Mouse (Mus musculus) intestine, embryonic 16.5 days (tissue): ENCODE results near the gene Asah2. TPM values are rescaled to one million over a fixed set of nuclear protein-coding genes. Genes with fewer than 3 reads are reported as not detected.
A peak's percentile ranks its signal among the peaks of the same experiment; 100 is the strongest.
"Not testable (repeated sequence)": the region's sequence is repeated elsewhere in the genome, so short reads cannot be mapped to it uniquely, and the experiment has no call there.

Experiments used
- ATAC-seq: fragments of 200-750 bp; cut with Nextera tagmentation; 2 replicates; pipeline ENCODE4 v1.8.0; 2017; ENCODE audit warnings: moderate TSS enrichment, moderate library complexity
- H3K27ac ChIP-seq: fragments of 300-500 bp; sonication (generic); 2 replicates; pipeline ENCODE4 v1.5.1; 2014; ENCODE audit warnings: mild to moderate bottlenecking, low read length
- H3K27me3 ChIP-seq: fragments of 300-500 bp; sonication (generic); replicated peaks from 2 replicates; pipeline ENCODE4 v1.6.1; 2014; ENCODE audit warnings: low read length, control low read depth, mixed read lengths; ENCODE audit not compliant: control insufficient read depth, insufficient read depth
- H3K36me3 ChIP-seq: fragments of 300-500 bp; sonication (generic); 2 replicates; pipeline ENCODE4 v1.6.1; 2014; ENCODE audit warnings: low read length, control low read depth; ENCODE audit not compliant: control insufficient read depth, insufficient read depth
- H3K4me1 ChIP-seq: fragments of 300-500 bp; sonication (generic); 2 replicates; pipeline ENCODE4 v1.6.1; 2014; ENCODE audit warnings: low read length, control low read depth, mixed read lengths; ENCODE audit not compliant: control insufficient read depth, insufficient read depth
- H3K4me2 ChIP-seq: fragments of 300-500 bp; sonication (generic); 2 replicates; pipeline ENCODE4 v1.6.1; 2014; ENCODE audit warnings: low read depth, low read length, control low read depth
- H3K4me3 ChIP-seq: fragments of 300-500 bp; sonication (generic); 2 replicates; pipeline ENCODE4 v1.5.1; 2014; ENCODE audit warnings: mild to moderate bottlenecking, low read length
- H3K9ac ChIP-seq: fragments of 300-500 bp; sonication (generic); 2 replicates; pipeline ENCODE4 v1.6.1; 2014; ENCODE audit warnings: low read depth, low read length
- H3K9me3 ChIP-seq: fragments of 300-500 bp; sonication (generic); 2 replicates; pipeline ENCODE4 v1.6.1; 2016; ENCODE audit warnings: low read length, control low read depth; ENCODE audit not compliant: control insufficient read depth
- WGBS: fragments of 180-500 bp; shearing (Covaris S2); extraction: QIAGEN DNeasy Blood & Tissue Kit; methylation state at CpG from one replicate; pipeline ENCODE4 v1.1.7; 2014; 5-methylcytosine and 5-hydroxymethylcytosine counted together
- polyA plus RNA-seq: library from polyadenylated mRNA; unstranded; fragments of >200 nt; fragmentation: Nextera tagmentation; extraction: Ambion mirVana; gene quantifications from 2 replicates; pipeline ENCODE4 v1.2.1, GENCODE M21; 2015

Asah2 gene
- polyA plus RNA-seq, 1 experiment from 2014 or later, result 4.4 TPM

DNA sequence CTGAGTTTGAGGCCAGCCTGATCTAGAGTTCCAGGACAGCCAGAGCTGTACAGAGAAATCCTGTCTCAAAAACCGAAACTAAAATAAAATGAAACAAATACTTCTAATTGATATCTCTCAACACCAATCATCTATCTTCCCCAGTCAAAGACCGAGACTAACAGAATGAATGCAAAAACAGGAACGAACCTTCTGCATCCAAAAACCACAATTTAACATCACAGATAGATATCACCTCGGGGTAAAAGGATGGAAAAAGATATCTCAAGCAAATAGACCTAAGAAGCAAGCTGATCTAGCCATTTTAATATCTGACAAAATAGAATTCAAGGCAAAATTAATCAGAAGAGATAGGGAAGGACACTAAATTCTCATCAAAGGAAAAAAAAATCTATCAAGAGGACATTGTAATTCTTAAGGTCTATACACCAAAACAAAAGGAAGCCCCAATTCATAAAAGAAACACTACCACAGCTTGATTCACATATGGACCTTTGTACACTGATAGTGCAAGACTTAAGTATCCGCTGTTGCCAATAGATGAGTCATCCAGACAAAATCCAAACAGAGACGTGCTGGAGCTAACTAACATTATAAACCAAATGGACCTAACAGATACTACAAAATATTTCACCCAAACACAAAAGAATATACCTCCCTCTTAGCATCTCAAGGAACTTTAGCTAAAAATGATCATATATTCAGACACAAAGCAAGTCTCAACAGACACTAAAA is 20.1 kb downstream of the Asah2 start:
- Histone ChIP-seq H3K4me3 (no peak overlapping the region), H3K27ac (no peak overlapping the region), H3K9me3 (no peaks in the 10 kb centered on the region), H3K9ac (no peak overlapping the region), H3K4me2 (no peak overlapping the region), H3K27me3 (no peaks in the 10 kb centered on the region), H3K4me1 (no peaks in the 10 kb centered on the region), H3K36me3 (no peaks in the 10 kb centered on the region)
- ATAC-seq, result 0 out of 2 replicates have a peak, but pooled peaks have one; percentile 44
- 65% methylated on average over 6 of the region's 6 CpGs for WGBS

DNA sequence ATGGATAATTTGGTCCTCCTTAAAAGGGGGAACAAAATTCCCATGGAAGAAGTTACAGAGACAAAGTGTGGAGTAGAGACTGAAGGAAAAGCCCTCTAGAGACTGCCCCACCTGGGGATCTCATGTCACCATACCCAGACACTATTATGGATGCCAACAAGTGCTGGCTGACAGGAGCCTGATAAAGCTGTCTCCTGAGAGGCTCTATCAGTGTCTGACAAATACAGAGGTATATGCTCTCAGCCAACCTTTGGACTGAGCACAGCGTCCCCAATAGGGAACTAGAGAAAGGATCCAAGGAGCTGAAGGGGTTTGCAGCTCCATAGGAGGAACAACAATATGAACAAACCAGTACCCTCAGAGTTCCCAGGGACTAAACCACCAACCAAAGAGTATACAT is 23.2 kb downstream of the Asah2 start:
- not testable (repeated sequence) for H3K36me3 ChIP-seq, H3K9ac ChIP-seq, H3K4me2 ChIP-seq, H3K4me1 ChIP-seq, H3K4me3 ChIP-seq, H3K27me3 ChIP-seq, ATAC-seq, H3K27ac ChIP-seq, H3K9me3 ChIP-seq
- 89% methylated on average over 1 of the region's 1 CpGs for WGBS

DNA sequence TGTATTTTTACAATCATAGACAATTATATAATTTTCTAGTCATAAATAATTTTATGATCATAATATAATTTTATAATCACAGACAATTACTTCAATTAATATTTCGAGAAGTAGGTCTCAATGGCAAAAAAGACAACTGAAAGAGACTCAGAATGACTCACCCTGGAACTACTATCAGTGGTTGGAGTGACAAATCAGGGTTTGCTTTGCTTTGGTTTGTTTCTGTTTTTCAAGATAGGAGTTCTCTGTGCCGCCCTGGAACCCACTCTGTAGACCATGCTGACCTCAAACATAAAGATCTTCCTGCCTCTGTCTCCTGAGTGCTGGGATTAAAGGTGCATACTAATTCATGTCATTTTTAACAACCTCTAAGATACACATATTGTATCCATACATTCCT is 37.7 kb downstream of the Asah2 start:
- Histone ChIP-seq H3K9me3 (no peaks in the 10 kb centered on the region), H3K9ac (no peak overlapping the region)
- WGBS, result 69% methylated on average over 2 of the region's 2 CpGs

DNA sequence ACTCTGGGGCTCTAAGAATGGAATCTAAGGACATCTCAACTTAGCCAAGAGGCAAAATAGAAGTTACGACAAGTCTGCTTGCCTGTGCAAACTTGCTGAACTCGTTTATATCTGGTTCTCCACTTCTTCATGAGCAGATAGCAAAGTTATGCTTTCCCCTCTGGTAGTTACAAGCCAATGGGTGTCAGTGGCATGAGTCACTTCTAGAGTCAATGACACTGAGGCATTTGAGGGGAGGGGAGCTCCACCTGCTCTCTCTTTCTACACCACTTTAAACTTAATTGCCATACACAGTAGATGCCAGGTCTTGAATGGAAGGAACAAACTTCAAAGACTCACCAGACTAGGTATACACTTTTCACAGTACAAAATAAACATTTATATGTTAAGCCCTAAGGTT is 38.4 kb downstream of the Asah2 start:
- H3K4me2 ChIP-seq, result no peak overlapping the region
- H3K9me3 ChIP-seq, result no peaks in the 10 kb centered on the region
- H3K36me3 ChIP-seq, result no peaks in the 10 kb centered on the region
- H3K27me3 ChIP-seq, result no peaks in the 10 kb centered on the region
- 68% methylated on average over 2 of the region's 2 CpGs for WGBS
- ATAC-seq, result peak; percentile 41; the same call in 1 of the 2 replicates
- H3K27ac ChIP-seq, result no peak overlapping the region
- H3K9ac ChIP-seq, result no peak overlapping the region
- H3K4me3 ChIP-seq, result no peak overlapping the region
- H3K4me1 ChIP-seq, result no peaks in the 10 kb centered on the region

More for the DNA sequence above, 37.7 kb downstream of the Asah2 start:
- Histone ChIP-seq H3K36me3 (no peaks in the 10 kb centered on the region), H3K27ac (no peak overlapping the region), H3K4me2 (no peak overlapping the region), H3K4me1 (no peaks in the 10 kb centered on the region), H3K27me3 (no peaks in the 10 kb centered on the region), H3K4me3 (no peak overlapping the region)
- ATAC-seq, result no peak

DNA sequence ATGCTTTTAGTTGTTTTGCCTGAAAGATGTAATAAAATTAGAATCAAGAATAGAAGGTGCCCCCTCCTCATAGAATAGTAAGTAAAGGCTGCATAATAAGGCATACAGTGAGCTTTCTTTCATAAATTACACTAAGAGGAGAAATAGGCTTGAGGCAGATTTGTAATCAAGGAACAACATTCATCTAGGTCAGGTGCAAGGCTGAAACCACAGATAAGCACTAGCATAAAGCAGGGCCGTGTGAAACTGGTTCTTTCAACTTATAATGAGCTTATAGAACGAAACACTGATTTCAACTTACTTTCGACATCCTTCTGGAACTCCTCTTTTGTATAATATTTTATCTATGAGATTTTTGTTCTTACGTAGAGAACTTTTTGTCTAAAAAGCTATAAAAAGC is 40.3 kb downstream of the Asah2 start:
- WGBS, result 67% methylated on average over 4 of the region's 4 CpGs

DNA sequence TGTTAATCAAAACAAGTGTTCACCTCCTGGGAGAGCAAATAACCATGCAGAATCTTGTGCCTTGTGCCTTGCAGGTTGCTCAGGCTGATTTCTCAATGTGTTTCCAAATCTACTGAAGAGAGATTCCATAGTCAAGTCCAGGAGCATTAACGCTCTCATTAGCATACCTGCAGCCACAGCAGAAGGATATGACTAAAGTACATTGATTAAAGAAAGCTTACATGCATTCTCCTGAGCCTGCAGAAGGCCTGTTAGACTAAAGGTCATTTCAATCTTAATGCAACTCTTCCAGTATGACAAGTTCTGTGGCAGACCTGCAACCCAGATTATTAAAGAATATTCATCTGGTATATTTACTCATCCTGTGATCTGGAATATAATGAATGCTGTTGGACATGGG is 46.7 kb downstream of the Asah2 start:
- H3K4me3 ChIP-seq, result no peak overlapping the region
- no peak overlapping the region; the same call in 1 of the 2 replicates for H3K27ac ChIP-seq
- peak; percentile 62 for ATAC-seq
- H3K27me3 ChIP-seq, result no peaks in the 10 kb centered on the region
- H3K9ac ChIP-seq, result no peak overlapping the region
- no peaks in the 10 kb centered on the region for H3K36me3 ChIP-seq
- H3K4me2 ChIP-seq, result no peak overlapping the region
- H3K9me3 ChIP-seq, result no peaks in the 10 kb centered on the region
- 73% methylated on average over 1 of the region's 1 CpGs for WGBS
- H3K4me1 ChIP-seq, result no peaks in the 10 kb centered on the region

More for the DNA sequence above, 40.3 kb downstream of the Asah2 start:
- ATAC-seq, result peak; percentile 31; the same call in 1 of the 2 replicates
- no peak overlapping the region for H3K4me2 ChIP-seq
- no peak overlapping the region for H3K27ac ChIP-seq
- no peaks in the 10 kb centered on the region for H3K4me1 ChIP-seq
- H3K9ac ChIP-seq, result no peak overlapping the region
- H3K36me3 ChIP-seq, result no peaks in the 10 kb centered on the region
- H3K27me3 ChIP-seq, result no peaks in the 10 kb centered on the region
- H3K9me3 ChIP-seq, result no peaks in the 10 kb centered on the region
- H3K4me3 ChIP-seq, result no peak overlapping the region

DNA sequence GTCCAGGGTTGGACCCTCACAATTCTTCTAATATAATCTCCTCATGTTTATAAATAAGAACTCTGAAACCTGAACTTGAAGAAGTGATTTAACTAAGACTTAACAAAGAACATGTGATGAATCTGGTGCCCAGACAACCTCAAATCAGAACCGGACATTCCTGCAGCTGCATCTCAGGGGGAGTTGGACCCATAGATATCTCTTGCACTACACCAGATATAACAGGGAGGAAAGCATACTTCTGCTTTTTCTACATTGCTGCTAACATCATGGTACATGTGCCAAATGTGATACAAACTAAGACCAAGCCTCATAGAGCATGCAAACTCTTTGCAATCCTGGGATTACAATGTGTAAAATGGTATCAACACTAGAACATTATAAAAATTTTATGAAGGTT is 51.8 kb downstream of the Asah2 start:
- Histone ChIP-seq H3K36me3 (no peaks in the 10 kb centered on the region), H3K27me3 (no peaks in the 10 kb centered on the region), H3K4me1 (no peaks in the 10 kb centered on the region), H3K27ac (no peak overlapping the region), H3K9me3 (no peaks in the 10 kb centered on the region), H3K9ac (no peak overlapping the region), H3K4me3 (no peak overlapping the region), H3K4me2 (no peak overlapping the region)
- 90% methylated on average over 1 of the region's 1 CpGs for WGBS
- ATAC-seq, result no peak

DNA sequence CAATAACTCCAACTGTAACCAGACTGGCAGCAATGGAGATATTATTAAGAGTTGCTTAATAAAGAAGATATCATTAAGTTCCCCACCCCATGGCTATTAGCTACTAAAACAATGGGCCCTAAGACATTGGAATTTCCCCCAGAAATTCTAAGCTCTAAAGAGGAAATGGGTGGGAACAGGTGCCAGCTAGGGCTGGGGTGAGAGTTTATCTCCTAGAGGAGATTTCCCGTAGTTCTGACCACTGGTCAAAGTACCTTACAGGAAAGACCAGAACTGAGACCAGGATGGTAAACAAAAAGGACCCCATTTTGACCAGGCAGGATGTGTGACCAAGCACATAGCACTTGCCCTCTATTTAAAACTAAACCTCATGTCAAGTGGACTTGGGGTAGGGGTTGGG is 52.3 kb downstream of the Asah2 start:
- H3K4me1 ChIP-seq, result no peaks in the 10 kb centered on the region
- no peaks in the 10 kb centered on the region for H3K36me3 ChIP-seq
- no peak overlapping the region for H3K27ac ChIP-seq
- no peak for ATAC-seq
- WGBS, result 58% methylated on average over 1 of the region's 1 CpGs
- H3K9me3 ChIP-seq, result no peaks in the 10 kb centered on the region
- no peak overlapping the region for H3K9ac ChIP-seq
- H3K4me3 ChIP-seq, result no peak overlapping the region
- H3K27me3 ChIP-seq, result no peaks in the 10 kb centered on the region
- no peak overlapping the region for H3K4me2 ChIP-seq

DNA sequence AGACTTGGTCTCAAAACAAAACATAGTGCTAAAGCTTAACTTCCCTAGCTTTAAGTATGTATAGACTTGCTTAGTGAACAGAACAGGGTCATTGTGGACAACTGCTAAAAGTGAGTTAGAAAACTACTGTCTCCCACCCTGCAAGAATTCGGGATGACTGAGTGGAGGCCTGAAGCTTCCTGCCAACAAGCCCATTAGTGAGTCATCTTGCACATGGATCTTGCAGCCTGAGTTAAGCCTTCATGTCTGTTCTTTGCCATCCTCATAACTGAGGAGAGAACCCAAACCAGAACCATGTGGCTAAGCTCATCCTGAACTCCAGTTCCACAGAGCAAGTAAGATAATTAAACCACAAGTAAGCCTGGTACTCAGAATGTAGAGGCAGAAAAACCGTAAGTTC is 56.8 kb downstream of the Asah2 start:
- Histone ChIP-seq H3K27me3 (no peaks in the 10 kb centered on the region), H3K4me3 (no peak overlapping the region), H3K27ac (no peak overlapping the region), H3K9ac (no peak overlapping the region), H3K4me1 (no peaks in the 10 kb centered on the region), H3K4me2 (no peak overlapping the region), H3K36me3 (no peaks in the 10 kb centered on the region), H3K9me3 (no peaks in the 10 kb centered on the region)
- WGBS, result 87% methylated on average over 2 of the region's 2 CpGs
- no peak for ATAC-seq

DNA sequence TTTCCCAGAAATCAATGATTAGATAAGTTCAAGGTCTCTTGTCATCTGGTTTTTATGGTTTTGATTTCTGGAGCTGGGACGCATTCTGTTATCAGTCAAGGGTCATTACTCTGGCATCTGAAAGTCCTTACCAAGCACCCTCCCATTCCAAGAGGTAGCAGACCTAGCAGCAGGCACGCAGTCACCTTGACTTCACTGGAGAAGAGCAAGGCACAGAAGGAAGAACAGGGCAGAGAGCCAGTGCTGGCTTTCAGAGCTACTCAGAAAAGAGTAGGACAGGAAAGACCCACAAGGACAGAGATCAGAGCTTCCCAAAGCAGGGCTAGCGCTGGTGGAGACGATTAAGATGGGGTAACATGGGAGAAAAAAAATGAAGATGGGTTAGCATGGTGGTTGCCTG is 75.1 kb downstream of the Asah2 start:
- Histone ChIP-seq H3K27me3 (no peaks in the 10 kb centered on the region), H3K4me2 (no peak overlapping the region), H3K36me3 (no peaks in the 10 kb centered on the region), H3K9ac (no peak overlapping the region), H3K9me3 (no peaks in the 10 kb centered on the region), H3K4me3 (no peak overlapping the region), H3K4me1 (no peaks in the 10 kb centered on the region), H3K27ac (no peak overlapping the region)
- 77% methylated on average over 4 of the region's 4 CpGs for WGBS
- no peak for ATAC-seq
